Mouse (Mus musculus): ENCODE results near the gene Cfhr1. TPM values are rescaled to one million over a fixed set of nuclear protein-coding genes. Genes with fewer than 3 reads are reported as not detected.
A peak's percentile ranks its signal among the peaks of the same experiment; 100 is the strongest.

The Cfhr1 gene
- polyA plus RNA-seq (2015; fragmentation: Nextera tagmentation; extraction: Ambion mirVana), result 4.1 and 4.6 TPM in 2 replicates

DNA sequence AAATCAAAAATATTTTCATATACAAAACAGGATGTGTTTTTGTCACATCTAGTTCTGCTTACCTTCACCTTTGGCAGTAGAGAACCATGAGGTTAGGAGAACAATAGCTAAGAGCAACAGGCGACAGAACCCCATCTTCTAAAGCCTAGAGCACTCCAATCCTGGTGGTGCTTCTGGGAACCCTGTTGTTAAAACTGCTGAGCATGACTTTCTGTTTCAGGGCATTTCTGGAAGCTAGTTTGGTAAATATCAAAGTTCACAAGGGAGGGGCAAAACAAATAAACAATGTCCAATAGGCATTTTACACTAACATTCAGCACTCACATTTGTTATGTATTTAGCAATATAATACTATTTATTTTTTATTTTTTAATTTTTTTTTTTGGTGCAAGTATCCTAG is at the start of gene Cfhr1:
TSS of gene Cfhr1 (minus strand) at position 249 of the 400 bp plus-strand sequence.
- Histone ChIP-seq H3K4me3 (replicated peaks) (no peak within 1 kb of the TSS), H3K36me3 (replicated peaks) (no peaks in the 10 kb centered on the region), H3K9ac (no peak within 1 kb of the TSS), H3K4me1 (replicated peaks) (no peaks in the 10 kb centered on the region), H3K9me3 (replicated peaks) (no peaks in the 10 kb centered on the region), H3K27ac (replicated peaks) (no peak within 1 kb of the TSS), H3K4me2 (no peak within 1 kb of the TSS), H3K27me3 (no peaks in the 10 kb centered on the region)
- 36% methylated on average over 1 of the region's 1 CpGs for WGBS (ENCODE audit: insufficient replicate concordance)
- ATAC-seq (ENCODE audit: insufficient read depth), result no peak

- no peak overlapping the region for H3K4me3 ChIP-seq (replicated peaks)
- H3K36me3 ChIP-seq (replicated peaks), result no peaks in the 10 kb centered on the region
- no peaks in the 10 kb centered on the region for H3K4me1 ChIP-seq (replicated peaks)
- H3K9ac ChIP-seq, result no peak overlapping the region
- WGBS (ENCODE audit: insufficient replicate concordance), result 38% methylated on average over 1 of the region's 1 CpGs
- ATAC-seq (ENCODE audit: insufficient read depth), result no peak
- H3K27me3 ChIP-seq, result no peaks in the 10 kb centered on the region
- no peaks in the 10 kb centered on the region for H3K9me3 ChIP-seq (replicated peaks)
- no peak overlapping the region for H3K4me2 ChIP-seq
- no peak overlapping the region for H3K27ac ChIP-seq (replicated peaks)
These were observed 8.8 kb downstream of the Cfhr1 start for GRCm38 (mm10) chr1:139551311-139551710.

- no peaks in the 10 kb centered on the region for H3K9me3 ChIP-seq (replicated peaks)
- H3K9ac ChIP-seq, result no peak overlapping the region
- H3K4me2 ChIP-seq, result no peak overlapping the region
- 46% methylated on average over 1 of the region's 1 CpGs for WGBS (ENCODE audit: insufficient replicate concordance)
- no peak overlapping the region for H3K27ac ChIP-seq (replicated peaks)
- no peak for ATAC-seq (ENCODE audit: insufficient read depth)
- H3K27me3 ChIP-seq, result no peaks in the 10 kb centered on the region
- no peaks in the 10 kb centered on the region for H3K36me3 ChIP-seq (replicated peaks)
- H3K4me3 ChIP-seq (replicated peaks), result no peak overlapping the region
- no peaks in the 10 kb centered on the region for H3K4me1 ChIP-seq (replicated peaks)
These were observed 11.5 kb downstream of the Cfhr1 start for GRCm38 (mm10) chr1:139548536-139548935.

DNA sequence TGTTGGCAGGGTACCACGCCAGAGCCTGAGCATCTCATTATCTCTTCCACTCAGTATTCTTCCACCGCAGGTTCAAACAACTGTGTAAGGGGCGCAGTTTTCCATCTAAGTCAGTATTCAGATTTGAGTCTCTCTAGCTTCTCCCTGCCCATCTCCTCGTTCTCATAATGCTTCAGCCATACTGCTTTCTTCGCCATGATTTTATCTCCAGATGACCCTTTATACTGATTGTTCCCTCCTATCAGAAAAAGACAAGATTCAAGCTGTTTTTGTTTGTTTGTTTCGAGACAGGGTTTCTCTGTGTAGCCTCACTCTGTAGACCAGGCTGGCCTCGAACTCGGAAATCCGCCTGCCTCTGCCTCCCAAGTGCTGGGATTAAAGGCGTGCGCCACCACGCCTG is 45.5 kb downstream of the Cfhr1 start:
- Histone ChIP-seq H3K9me3 (replicated peaks) (no peaks in the 10 kb centered on the region), H3K9ac (no peak overlapping the region), H3K27me3 (no peaks in the 10 kb centered on the region), H3K36me3 (replicated peaks) (no peaks in the 10 kb centered on the region), H3K4me3 (replicated peaks) (no peak overlapping the region), H3K4me1 (replicated peaks) (no peaks in the 10 kb centered on the region), H3K27ac (replicated peaks) (no peak overlapping the region), H3K4me2 (no peak overlapping the region)
- WGBS (ENCODE audit: insufficient replicate concordance), result 70% methylated on average over 12 of the region's 12 CpGs
- no peak for ATAC-seq (ENCODE audit: insufficient read depth)

GRCm38 (mm10) chr1:139501258-139501752 is 58.8 kb downstream of the Cfhr1 start, which contains the start of gene F13b:
Gene F13b, plus strand, starts transcription at chr1:139501702.
- Histone ChIP-seq H3K4me2 (peak within 1 kb of the TSS; percentile 29; the same call in 1 of the 2 replicates), H3K9me3 (replicated peaks) (no peaks in the 10 kb centered on the region), H3K4me1 (replicated peaks) (no peaks in the 10 kb centered on the region), H3K4me3 (replicated peaks) (0 out of 2 replicates have a peak within 1 kb of the TSS, but pooled peaks have one; percentile 10), H3K27me3 (no peaks in the 10 kb centered on the region), H3K27ac (replicated peaks) (no peak within 1 kb of the TSS), H3K36me3 (replicated peaks) (no peaks in the 10 kb centered on the region), H3K9ac (no peak within 1 kb of the TSS)
- 65% methylated on average over 3 of the region's 3 CpGs for WGBS (ENCODE audit: insufficient replicate concordance)
- peak; percentile 60; the same call in 1 of the 2 replicates for ATAC-seq (ENCODE audit: insufficient read depth)

- Histone ChIP-seq H3K27ac (replicated peaks) (no peak overlapping the region), H3K9ac (no peak overlapping the region), H3K4me2 (no peak overlapping the region), H3K4me1 (replicated peaks) (no peaks in the 10 kb centered on the region), H3K9me3 (replicated peaks) (no peaks in the 10 kb centered on the region), H3K36me3 (replicated peaks) (peaks cover 8% of the 10 kb centered on the region), H3K27me3 (no peaks in the 10 kb centered on the region), H3K4me3 (replicated peaks) (no peak overlapping the region)
- ATAC-seq (ENCODE audit: insufficient read depth), result no peak
These were observed 60.3 kb downstream of the Cfhr1 start for GRCm38 (mm10) chr1:139499751-139500150.

Other genes with a start within 250 kb of the Cfhr1 start
- gene Crb1, start 183.2 kb downstream of the Cfhr1 start, polyA plus RNA-seq (2015; fragmentation: Nextera tagmentation; extraction: Ambion mirVana), result not detected in 2 replicates
- 2.2 and 2.5 TPM in 2 replicates for gene Zbtb41, start 138.0 kb downstream of the Cfhr1 start, polyA plus RNA-seq (2015; fragmentation: Nextera tagmentation; extraction: Ambion mirVana)
- gene Aspm, start 105.5 kb downstream of the Cfhr1 start, polyA plus RNA-seq (2015; fragmentation: Nextera tagmentation; extraction: Ambion mirVana), result 9.9 and 10.0 TPM in 2 replicates
- 25.9 and 29.4 TPM in 2 replicates for gene F13b, start 58.6 kb downstream of the Cfhr1 start, polyA plus RNA-seq (2015; fragmentation: Nextera tagmentation; extraction: Ambion mirVana)
- gene Gm4788, start 221.0 kb upstream of the Cfhr1 start, polyA plus RNA-seq (2015; fragmentation: Nextera tagmentation; extraction: Ambion mirVana), result 0.53 and 1.0 TPM in 2 replicates

Data from liver, embryonic 15.5 days (tissue).